Mouse (Mus musculus): ENCODE measurements around the gene Fat3. TPM values are rescaled to one million over a fixed set of nuclear protein-coding genes. Genes with fewer than 3 reads are reported as not detected.

The Fat3 gene
- polyA plus RNA-seq, 1 experiment from 2014 or later = 0.93 TPM

DNA sequence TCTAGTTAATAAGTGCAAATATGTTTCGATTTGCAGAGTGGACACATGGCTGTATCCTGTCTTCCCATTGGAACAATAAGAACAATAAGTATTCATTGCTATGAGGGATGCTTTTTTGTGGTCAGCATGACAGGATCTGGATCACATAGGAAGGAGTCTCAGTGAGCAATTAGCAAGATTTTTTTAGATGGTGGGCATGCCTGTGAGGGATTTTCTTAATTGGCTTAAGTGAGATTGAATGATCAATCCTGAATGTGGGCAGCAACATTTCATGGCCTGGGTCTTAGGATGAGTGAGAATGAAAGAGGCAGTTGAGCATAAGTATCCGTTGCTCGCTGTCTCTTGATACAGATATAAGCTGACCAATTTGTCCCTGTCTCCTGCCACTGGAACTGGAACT lies 4.8 kb downstream of the Fat3 start:
- H3K9ac ChIP-seq (ENCODE audit: low read length) = no peak overlapping the region
- no peak overlapping the region for H3K4me2 ChIP-seq (replicated peaks; ENCODE audit: low read depth)
- TF ChIP-seq CTCF (IDR thresholded peaks at IDR 0.05; ENCODE audit: low read depth) (no peak), EP300 (optimal IDR thresholded peaks at IDR 0.05) (no peak)
- 87% methylated on average over 3 of the region's 3 CpGs for WGBS
- ATAC-seq (ENCODE audit: low FRiP score, low TSS enrichment) = no peak
- no peak overlapping the region for H3K4me3 ChIP-seq (ENCODE audit: low read depth, low read length)
- no peak for DNase-seq (ENCODE audit: low spot score)
- no peak overlapping the region for H3K27ac ChIP-seq (replicated peaks)
- no peaks in the 10 kb centered on the region for H3K9me3 ChIP-seq (ENCODE audit: control insufficient read depth, low read length)
- no peaks in the 10 kb centered on the region for H3K4me1 ChIP-seq (replicated peaks; ENCODE audit: control insufficient read depth, insufficient read depth)
- no peaks in the 10 kb centered on the region for H3K27me3 ChIP-seq (ENCODE audit: control insufficient read depth, insufficient read depth, low read length)
- no peaks in the 10 kb centered on the region for H3K36me3 ChIP-seq (ENCODE audit: control insufficient read depth, insufficient read depth, low read length)

DNA sequence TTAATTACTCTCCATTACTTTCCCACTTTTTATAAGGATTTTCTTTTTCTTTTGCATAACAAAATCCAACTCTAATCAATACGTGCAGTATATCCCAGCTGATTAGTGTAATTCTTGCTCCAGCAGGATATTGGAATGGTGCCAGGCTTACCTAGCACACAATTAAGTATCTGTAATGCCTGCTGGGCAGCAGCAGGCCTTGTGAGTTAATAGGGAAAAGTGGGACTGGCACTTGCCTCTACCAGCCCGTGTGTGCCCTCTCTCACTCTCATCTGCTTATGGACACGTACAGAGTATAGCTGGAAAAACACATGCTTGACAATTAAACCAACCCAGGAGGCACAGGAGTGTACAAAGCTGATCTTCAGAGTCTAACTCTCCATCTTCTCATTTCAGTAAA lies 11.4 kb downstream of the Fat3 start:
- Histone ChIP-seq H3K4me2 (replicated peaks; ENCODE audit: low read depth) (no peak overlapping the region), H3K36me3 (ENCODE audit: control insufficient read depth, insufficient read depth, low read length) (no peaks in the 10 kb centered on the region), H3K27ac (replicated peaks) (no peak overlapping the region), H3K9me3 (ENCODE audit: control insufficient read depth, low read length) (no peaks in the 10 kb centered on the region), H3K9ac (ENCODE audit: low read length) (no peak overlapping the region), H3K4me1 (replicated peaks; ENCODE audit: control insufficient read depth, insufficient read depth) (no peaks in the 10 kb centered on the region), H3K27me3 (ENCODE audit: control insufficient read depth, insufficient read depth, low read length) (no peaks in the 10 kb centered on the region), H3K4me3 (ENCODE audit: low read depth, low read length) (no peak overlapping the region)
- no peak for ATAC-seq (ENCODE audit: low FRiP score, low TSS enrichment)
- DNase-seq (ENCODE audit: low spot score) = no peak
- WGBS = 64% methylated on average over 3 of the region's 3 CpGs
- TF ChIP-seq EP300 (optimal IDR thresholded peaks at IDR 0.05) (no peak), CTCF (IDR thresholded peaks at IDR 0.05; ENCODE audit: low read depth) (no peak)

DNA sequence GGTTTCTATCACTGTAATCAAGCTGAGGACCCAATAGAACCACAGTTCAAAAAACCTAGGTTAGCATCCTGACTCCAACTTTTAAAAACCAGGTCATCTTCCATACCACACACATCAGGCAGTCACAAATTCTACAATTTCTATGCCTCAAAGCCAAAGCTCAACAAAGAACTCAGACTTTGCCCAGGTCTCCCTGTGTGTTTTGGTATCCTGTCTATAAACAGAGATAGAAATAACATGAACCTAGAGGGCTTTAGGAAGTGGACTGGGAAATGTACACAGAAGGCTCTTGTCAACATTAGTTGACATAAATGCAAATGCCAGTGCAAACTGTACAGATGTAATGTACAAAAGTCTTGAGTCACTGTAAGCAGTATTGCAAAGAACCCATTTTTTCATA lies 13.5 kb downstream of the Fat3 start:
- no peak for DNase-seq (ENCODE audit: low spot score)
- no peak overlapping the region for H3K4me2 ChIP-seq (replicated peaks; ENCODE audit: low read depth)
- H3K9ac ChIP-seq (ENCODE audit: low read length) = no peak overlapping the region
- no peaks in the 10 kb centered on the region for H3K36me3 ChIP-seq (ENCODE audit: control insufficient read depth, insufficient read depth, low read length)
- H3K27ac ChIP-seq (replicated peaks) = no peak overlapping the region
- no peaks in the 10 kb centered on the region for H3K4me1 ChIP-seq (replicated peaks; ENCODE audit: control insufficient read depth, insufficient read depth)
- no peaks in the 10 kb centered on the region for H3K27me3 ChIP-seq (ENCODE audit: control insufficient read depth, insufficient read depth, low read length)
- no peaks in the 10 kb centered on the region for H3K9me3 ChIP-seq (ENCODE audit: control insufficient read depth, low read length)
- no peak for ATAC-seq (ENCODE audit: low FRiP score, low TSS enrichment)
- no peak overlapping the region for H3K4me3 ChIP-seq (ENCODE audit: low read depth, low read length)
- TF ChIP-seq EP300 (optimal IDR thresholded peaks at IDR 0.05) (no peak), CTCF (IDR thresholded peaks at IDR 0.05; ENCODE audit: low read depth) (no peak)

GRCm38 (mm10) chr9:16486229-16486628 lies 14.9 kb downstream of the Fat3 start:
- Histone ChIP-seq H3K4me1 (replicated peaks; ENCODE audit: control insufficient read depth, insufficient read depth) (no peaks in the 10 kb centered on the region), H3K4me2 (replicated peaks; ENCODE audit: low read depth) (no peak overlapping the region), H3K9ac (ENCODE audit: low read length) (no peak overlapping the region), H3K9me3 (ENCODE audit: control insufficient read depth, low read length) (no peaks in the 10 kb centered on the region), H3K27me3 (ENCODE audit: control insufficient read depth, insufficient read depth, low read length) (no peaks in the 10 kb centered on the region), H3K36me3 (ENCODE audit: control insufficient read depth, insufficient read depth, low read length) (no peaks in the 10 kb centered on the region), H3K27ac (replicated peaks) (no peak overlapping the region), H3K4me3 (ENCODE audit: low read depth, low read length) (no peak overlapping the region)
- ATAC-seq (ENCODE audit: low FRiP score, low TSS enrichment) (no peak), DNase-seq (ENCODE audit: low spot score) (no peak)
- WGBS = 81% methylated on average over 1 of the region's 1 CpGs
- no peak for TF ChIP-seq CTCF (IDR thresholded peaks at IDR 0.05; ENCODE audit: low read depth)
- TF ChIP-seq EP300 (optimal IDR thresholded peaks at IDR 0.05) = no peak

DNA sequence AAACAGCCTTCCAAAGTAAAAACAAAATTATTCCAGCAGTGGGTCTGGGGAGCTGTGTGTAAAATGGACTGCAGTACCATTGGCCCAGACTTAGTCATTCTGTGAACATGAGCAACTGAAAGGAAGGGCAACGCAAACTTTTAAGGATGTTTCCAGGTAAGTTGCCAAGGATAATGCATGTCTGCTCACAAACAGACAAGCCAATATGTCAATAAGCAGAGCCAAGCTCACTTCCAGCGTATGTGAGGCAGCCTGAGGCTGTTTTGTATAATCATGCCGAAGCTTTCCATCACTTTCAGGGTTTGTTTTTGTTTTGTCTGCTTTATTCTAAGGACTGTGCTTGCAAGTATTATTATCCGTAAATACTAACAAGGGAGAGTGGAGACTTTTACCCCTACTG lies 15.9 kb downstream of the Fat3 start:
- Histone ChIP-seq H3K4me2 (replicated peaks; ENCODE audit: low read depth) (no peak overlapping the region), H3K9me3 (ENCODE audit: control insufficient read depth, low read length) (no peaks in the 10 kb centered on the region), H3K36me3 (ENCODE audit: control insufficient read depth, insufficient read depth, low read length) (no peaks in the 10 kb centered on the region), H3K4me1 (replicated peaks; ENCODE audit: control insufficient read depth, insufficient read depth) (no peaks in the 10 kb centered on the region), H3K27me3 (ENCODE audit: control insufficient read depth, insufficient read depth, low read length) (no peaks in the 10 kb centered on the region), H3K4me3 (ENCODE audit: low read depth, low read length) (no peak overlapping the region), H3K9ac (ENCODE audit: low read length) (no peak overlapping the region), H3K27ac (replicated peaks) (no peak overlapping the region)
- WGBS = 53% methylated on average over 4 of the region's 4 CpGs
- DNase-seq (ENCODE audit: low spot score) (no peak), ATAC-seq (ENCODE audit: low FRiP score, low TSS enrichment) (no peak)
- TF ChIP-seq EP300 (optimal IDR thresholded peaks at IDR 0.05) (no peak), CTCF (IDR thresholded peaks at IDR 0.05; ENCODE audit: low read depth) (no peak)

GRCm38 (mm10) chr9:16484765-16485164 lies 16.3 kb downstream of the Fat3 start:
- Histone ChIP-seq H3K9ac (ENCODE audit: low read length) (no peak overlapping the region), H3K9me3 (ENCODE audit: control insufficient read depth, low read length) (no peaks in the 10 kb centered on the region), H3K27ac (replicated peaks) (no peak overlapping the region), H3K4me1 (replicated peaks; ENCODE audit: control insufficient read depth, insufficient read depth) (no peaks in the 10 kb centered on the region), H3K4me3 (ENCODE audit: low read depth, low read length) (no peak overlapping the region), H3K27me3 (ENCODE audit: control insufficient read depth, insufficient read depth, low read length) (no peaks in the 10 kb centered on the region), H3K36me3 (ENCODE audit: control insufficient read depth, insufficient read depth, low read length) (no peaks in the 10 kb centered on the region), H3K4me2 (replicated peaks; ENCODE audit: low read depth) (no peak overlapping the region)
- TF ChIP-seq CTCF (IDR thresholded peaks at IDR 0.05; ENCODE audit: low read depth) (no peak), EP300 (optimal IDR thresholded peaks at IDR 0.05) (no peak)
- 50% methylated on average over 2 of the region's 2 CpGs for WGBS
- ATAC-seq (ENCODE audit: low FRiP score, low TSS enrichment) (no peak), DNase-seq (ENCODE audit: low spot score) (no peak)
